Mouse (Mus musculus): ENCODE measurements around the gene Cpn2.

GRCm38 (mm10) chr16:30234077-30234476, 33.2 kb downstream of the Cpn2 start:
- TF ChIP-seq CTCF (conservative IDR thresholded peaks at IDR 0.05; ENCODE audit: insufficient read depth, insufficient read length, low read depth, low read length) = no peak
- TF ChIP-seq POLR2A (IDR thresholded peaks at IDR 0.05; ENCODE audit: low read depth, low read length) = no peak

Measured in kidney, adult 2 months (tissue).